Mouse (Mus musculus) testis, adult 2 months (tissue): ENCODE data around the gene Zdhhc21. TPM values are rescaled to one million over a fixed set of nuclear protein-coding genes. Genes with fewer than 3 reads are reported as not detected.

Experiments used
- H3K27ac ChIP-seq: fragments of 200-500 bp; 2 replicates; pipeline ENCODE4 v1.5.1; 2012; ENCODE audit warnings: low read depth, low read length; ENCODE audit not compliant: control insufficient read depth, insufficient read depth
- H3K27me3 ChIP-seq: fragments of 200-500 bp; 2 replicates; pipeline ENCODE4 v1.6.1; 2012; ENCODE audit warnings: mild to moderate bottlenecking, low read length, moderate library complexity; ENCODE audit not compliant: control insufficient read depth, insufficient read depth
- H3K36me3 ChIP-seq: fragments of 200-500 bp; 2 replicates; pipeline ENCODE4 v1.6.1; 2012; ENCODE audit warnings: mild to moderate bottlenecking, low read length; ENCODE audit not compliant: control insufficient read depth, insufficient read depth
- H3K4me1 ChIP-seq: fragments of 200-500 bp; 2 replicates; pipeline ENCODE4 v1.6.1; 2012; ENCODE audit warnings: low read length; ENCODE audit not compliant: control insufficient read depth, insufficient read depth
- H3K4me3 ChIP-seq: fragments of 200-500 bp; 2 replicates; pipeline ENCODE4 v1.5.1; 2012; ENCODE audit warnings: low read depth, mild to moderate bottlenecking, low read length, moderate library complexity, mixed read lengths; ENCODE audit not compliant: control insufficient read depth
- CTCF ChIP-seq: fragments of 200-500 bp; IDR thresholded peaks from 2 replicates; pipeline ENCODE4 v1.5.1; 2012; ENCODE audit warnings: low read depth, mild to moderate bottlenecking, inconsistent platforms, low read length, moderate library complexity; ENCODE audit not compliant: control insufficient read depth, insufficient read depth, insufficient replicate concordance
- POLR2A ChIP-seq: fragments of 200-500 bp; IDR thresholded peaks from 2 replicates; pipeline ENCODE4 v1.6.1; 2012; ENCODE audit warnings: low read depth, mild to moderate bottlenecking, inconsistent platforms, low read length, moderate library complexity; ENCODE audit not compliant: control insufficient read depth
- polyA plus RNA-seq: library from polyadenylated mRNA; depleted of rRNA; stranded (reverse); fragments of >200 nt; gene quantifications from 2 replicates; pipeline ENCODE4 v1.2.3, GENCODE M21; 2012

Gene Zdhhc21
- polyA plus RNA-seq, 1 experiment: 5.5 TPM

DNA sequence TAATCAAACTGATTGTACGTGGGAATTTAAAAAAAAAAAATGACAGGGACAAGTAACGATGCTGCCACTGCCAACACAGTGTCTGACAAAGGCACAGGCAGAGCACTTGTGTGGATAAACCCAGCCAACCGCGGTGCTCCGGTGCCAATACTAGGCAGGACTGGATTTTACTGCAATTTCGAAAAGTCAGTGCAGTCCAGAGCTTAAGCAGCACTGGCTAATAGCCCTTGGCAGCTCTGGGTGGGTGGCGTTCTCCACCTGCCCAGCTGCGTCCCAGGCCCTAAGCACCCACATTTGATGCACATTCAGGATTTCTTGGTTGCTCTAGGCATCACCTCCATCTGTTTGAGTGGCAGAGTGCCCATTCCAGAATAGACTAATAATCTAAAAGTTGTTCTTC lies 3.6 kb upstream of the Zdhhc21 start:
- no peak overlapping the region for H3K27ac ChIP-seq
- no peaks in the 10 kb centered on the region for H3K27me3 ChIP-seq
- TF ChIP-seq CTCF: no peak
- TF ChIP-seq POLR2A: no peak
- peaks cover 2% of the 10 kb centered on the region; the same call in 1 of the 2 replicates for H3K4me1 ChIP-seq
- H3K36me3 ChIP-seq: no peaks in the 10 kb centered on the region
- H3K4me3 ChIP-seq: no peak overlapping the region

DNA sequence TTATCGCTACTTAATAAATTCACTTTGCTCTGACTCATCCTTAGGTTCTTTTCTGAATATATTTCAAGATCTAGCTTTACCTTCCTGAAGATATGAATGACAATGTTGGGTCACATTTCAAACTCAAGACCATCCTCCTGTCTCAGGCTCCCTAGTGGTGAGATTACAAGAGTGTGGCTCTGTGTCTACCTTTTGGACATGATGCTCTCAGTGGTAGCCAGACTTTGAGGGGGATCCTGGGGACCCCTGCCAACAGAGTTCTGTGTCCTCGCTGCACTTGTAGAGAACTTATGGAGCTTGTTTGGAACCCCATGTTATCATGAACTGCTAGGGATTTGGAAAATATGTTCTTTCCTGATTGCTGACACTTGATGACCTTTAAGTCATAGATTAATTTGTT lies 1.7 kb upstream of the Zdhhc21 start:
- H3K4me1 ChIP-seq: peaks cover 3% of the 10 kb centered on the region; the same call in 1 of the 2 replicates
- no peaks in the 10 kb centered on the region for H3K27me3 ChIP-seq
- H3K27ac ChIP-seq: no peak overlapping the region
- H3K36me3 ChIP-seq: no peaks in the 10 kb centered on the region
- no peak overlapping the region for H3K4me3 ChIP-seq
- TF ChIP-seq POLR2A (no peak), CTCF (no peak)

DNA sequence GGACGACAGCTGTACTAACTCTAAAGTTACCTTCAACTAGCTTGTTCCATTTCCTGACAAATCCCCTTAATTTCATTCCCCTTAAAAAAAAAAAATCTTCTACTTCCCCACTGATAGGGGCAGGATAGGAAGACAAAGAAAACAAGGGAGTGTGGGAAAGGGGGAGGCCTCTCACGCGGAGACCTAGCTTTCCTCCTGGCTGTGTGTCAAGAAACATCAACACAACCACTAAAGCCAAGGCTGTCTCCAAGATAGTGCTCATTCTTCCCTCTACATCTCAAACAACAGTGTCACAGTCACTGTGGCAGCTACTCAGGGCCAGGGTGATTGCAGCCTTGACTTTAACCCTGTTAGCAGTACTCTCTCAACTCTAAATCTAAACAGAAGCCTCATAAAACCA lies 808 bp upstream of the Zdhhc21 start:
- Histone ChIP-seq H3K36me3 (no peaks in the 10 kb centered on the region), H3K27me3 (no peaks in the 10 kb centered on the region), H3K4me1 (peaks cover 3% of the 10 kb centered on the region; the same call in 1 of the 2 replicates), H3K27ac (no peak overlapping the region), H3K4me3 (no peak overlapping the region)
- TF ChIP-seq CTCF: no peak
- no peak for TF ChIP-seq POLR2A

DNA sequence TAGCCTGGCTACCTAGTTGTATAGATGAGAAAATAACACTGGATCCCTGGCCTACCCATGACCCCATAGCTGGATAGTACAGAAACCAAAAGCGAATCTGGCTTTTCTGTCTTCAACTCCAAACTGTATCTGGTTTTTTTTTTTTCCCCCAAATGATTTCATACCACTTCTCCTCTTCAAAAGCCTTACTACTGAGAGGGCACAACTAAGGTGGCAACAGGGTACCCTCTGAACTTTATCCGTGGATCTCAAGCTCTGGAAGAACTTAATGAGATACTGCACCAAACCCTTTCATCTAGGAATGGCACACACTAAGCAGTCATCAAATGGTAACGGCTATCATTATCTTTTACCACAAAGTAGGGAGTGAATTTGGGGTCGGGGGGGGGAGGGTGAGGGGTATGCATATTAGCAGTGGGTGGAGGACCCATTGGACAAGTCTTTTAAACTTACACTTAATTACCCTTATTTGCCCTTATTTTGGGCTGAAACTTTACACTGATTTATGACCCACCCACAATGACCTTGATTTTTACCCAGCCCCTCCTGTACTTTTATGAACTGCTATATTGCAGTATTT lies 1.2 kb downstream of the Zdhhc21 start:
- TF ChIP-seq CTCF (no peak), POLR2A (no peak)
- Histone ChIP-seq H3K27ac (no peak overlapping the region), H3K4me3 (peak overlapping the region; percentile 95; the same call in 1 of the 2 replicates)

DNA sequence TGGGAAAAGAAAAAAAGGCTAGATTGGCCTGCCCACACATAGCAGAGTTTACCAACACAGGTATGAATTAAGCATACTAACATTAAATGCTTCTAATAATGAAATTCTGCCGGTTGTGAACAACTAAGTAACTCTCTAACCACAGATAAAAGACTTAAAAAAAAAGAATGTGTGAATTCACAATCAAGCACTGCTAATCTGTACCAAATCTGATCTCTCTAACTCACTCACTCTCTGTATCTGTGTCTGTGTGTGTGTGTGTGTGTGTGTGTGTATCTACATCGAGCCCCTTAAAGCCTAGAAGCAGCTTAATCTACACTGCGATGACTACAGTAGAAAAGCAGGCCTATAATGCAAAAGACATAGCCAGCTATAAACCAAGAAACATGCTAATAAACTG lies 2.8 kb downstream of the Zdhhc21 start:
- Histone ChIP-seq H3K27me3 (no peaks in the 10 kb centered on the region), H3K27ac (no peak overlapping the region), H3K4me1 (peaks cover 3% of the 10 kb centered on the region; the same call in 1 of the 2 replicates), H3K4me3 (no peak overlapping the region), H3K36me3 (no peaks in the 10 kb centered on the region)
- TF ChIP-seq CTCF (no peak), POLR2A (no peak)

More for the DNA sequence above, 1.2 kb downstream of the Zdhhc21 start:
- Histone ChIP-seq H3K36me3 (no peaks in the 10 kb centered on the region), H3K27me3 (no peaks in the 10 kb centered on the region), H3K4me1 (peaks cover 3% of the 10 kb centered on the region; the same call in 1 of the 2 replicates)

DNA sequence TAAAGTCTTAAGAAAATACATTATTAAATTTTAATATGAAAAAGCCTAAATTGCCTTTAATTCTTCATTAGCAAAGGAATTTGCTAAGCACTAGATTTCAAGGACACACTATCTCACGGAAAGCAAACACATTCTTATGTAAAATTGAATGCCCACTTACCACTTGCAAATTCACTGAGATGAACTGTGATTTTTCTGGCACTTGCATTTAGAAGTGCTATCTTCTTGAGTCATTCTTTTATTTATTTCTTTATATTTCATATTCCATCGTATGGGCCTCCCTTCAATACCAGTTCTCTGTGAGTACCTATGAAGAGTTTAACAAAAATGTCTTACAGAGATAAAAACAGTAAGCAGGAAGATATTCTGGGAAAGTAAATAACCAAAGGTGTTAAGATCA lies 5.9 kb downstream of the Zdhhc21 start:
- no peaks in the 10 kb centered on the region for H3K36me3 ChIP-seq
- peaks cover 3% of the 10 kb centered on the region; the same call in 1 of the 2 replicates for H3K4me1 ChIP-seq
- H3K27ac ChIP-seq: no peak overlapping the region
- H3K4me3 ChIP-seq: no peak overlapping the region
- no peak for TF ChIP-seq CTCF
- TF ChIP-seq POLR2A: no peak
- no peaks in the 10 kb centered on the region for H3K27me3 ChIP-seq

DNA sequence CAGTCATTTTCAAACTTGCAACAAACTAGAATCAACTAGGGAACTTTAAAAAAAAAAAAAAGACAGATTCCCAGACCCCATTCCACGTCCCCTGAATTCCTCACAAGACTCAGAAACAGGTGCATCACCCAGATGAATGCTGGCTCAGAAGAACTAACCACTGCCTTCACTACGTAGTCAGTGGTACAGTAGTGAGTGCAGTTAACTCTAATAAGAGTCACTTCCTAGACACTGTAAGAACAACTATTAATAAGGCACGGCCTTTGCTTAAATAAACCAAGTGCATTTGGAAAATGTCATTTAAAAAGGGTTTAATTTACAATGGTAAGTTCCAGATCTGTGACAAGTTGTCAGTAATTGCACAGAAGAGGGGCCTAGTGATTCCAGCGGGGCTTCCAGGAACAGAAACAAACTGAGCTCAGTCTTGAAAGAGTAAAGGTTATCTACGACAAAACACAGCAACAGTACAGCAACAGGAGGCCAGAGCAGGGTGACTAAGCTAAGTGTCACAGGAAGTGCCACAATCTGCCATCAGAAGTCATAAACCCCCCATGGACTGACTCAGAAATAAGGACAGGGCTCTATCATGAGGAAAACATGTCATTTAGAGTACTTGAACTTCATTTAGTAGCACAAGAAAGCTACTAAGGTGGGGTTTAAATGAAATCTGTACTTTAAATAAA lies 11.1 kb downstream of the Zdhhc21 start:
- no peak overlapping the region for H3K4me3 ChIP-seq
- no peak overlapping the region for H3K27ac ChIP-seq
- no peak for TF ChIP-seq CTCF
- no peak for TF ChIP-seq POLR2A
- no peaks in the 10 kb centered on the region for H3K27me3 ChIP-seq
- no peaks in the 10 kb centered on the region for H3K36me3 ChIP-seq
- H3K4me1 ChIP-seq: no peaks in the 10 kb centered on the region
